Mouse (Mus musculus) embryonic fibroblast, embryonic 13.5 days (primary cell): Measurements from ENCODE around the gene Atrx.

Experiments
- CTCF ChIP-seq: IDR thresholded peaks from 2 replicates; pipeline ENCODE4 v1.5.1; 2011; ENCODE audit warnings: mild to moderate bottlenecking, control low read depth, low read length, moderate library complexity, borderline replicate concordance; ENCODE audit not compliant: insufficient read depth
- POLR2A ChIP-seq: IDR thresholded peaks from 2 replicates; pipeline ENCODE4 v1.6.1; 2011; ENCODE audit warnings: low read depth, mild to moderate bottlenecking, control low read depth, low read length, moderate library complexity

DNA sequence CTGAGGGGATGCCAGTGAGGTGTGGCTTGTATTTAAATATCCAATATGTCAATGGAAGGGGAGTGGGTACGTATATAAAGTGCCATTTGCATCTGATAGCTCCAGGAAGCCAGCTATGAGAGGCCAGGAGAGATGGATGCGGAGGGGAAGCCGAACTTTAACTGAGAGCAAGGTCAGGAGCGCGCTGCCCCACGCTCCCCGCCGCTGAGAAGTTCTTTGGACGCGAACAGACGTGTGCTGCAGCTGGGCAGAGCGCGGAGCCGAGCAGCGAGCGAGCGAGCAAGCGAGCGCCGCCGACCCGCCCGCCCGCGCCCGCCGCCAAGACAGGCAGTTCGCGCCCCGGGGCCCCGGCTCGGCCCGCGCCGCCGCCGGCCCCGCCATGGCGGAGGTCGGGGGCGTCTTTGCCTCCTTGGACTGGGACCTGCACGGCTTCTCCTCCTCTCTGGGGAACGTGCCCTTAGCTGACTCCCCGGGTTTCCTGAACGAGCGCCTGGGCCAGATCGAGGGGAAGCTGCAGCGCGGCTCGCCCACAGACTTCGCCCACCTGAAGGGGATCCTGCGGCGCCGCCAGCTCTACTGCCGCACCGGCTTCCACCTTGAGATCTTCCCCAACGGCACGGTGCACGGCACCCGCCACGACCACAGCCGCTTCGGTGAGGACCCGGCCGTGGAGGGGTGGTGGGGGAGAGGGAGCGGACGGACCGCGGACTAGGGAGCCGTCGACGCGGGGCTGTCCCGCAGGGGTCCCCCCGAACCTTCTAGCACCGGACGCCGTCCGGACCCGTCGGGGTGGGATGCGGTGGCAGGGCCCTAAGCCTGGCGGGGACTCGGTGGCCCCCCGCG lies 164.8 kb downstream of the Atrx start, which contains the start of gene Fgf16:
- TF ChIP-seq CTCF (no peak), POLR2A (no peak)
